ENCODE assay signal across 10 mouse cellular contexts in genomic region chr3:102763713-102764400, GRCm38 (mm10). TPM values are rescaled to one million over a fixed set of nuclear protein-coding genes. Genes with fewer than 3 reads are reported as not detected.
DNase-seq lines count a peak whose midpoint lies in the region; ATAC-seq lines count a peak whose summit lies in the region.
"Had no signal": no experiment of that assay in that cellular context is flagged by ENCODE, and none has a peak within 500 bp of the region (broad histone marks: within the 10 kb centered on the region; RNA-seq: fewer than 3 reads in every experiment).

No protein-coding gene starts in this region.

- peak; percentile 57 for DNase-seq in midbrain, embryonic 14.5 days
- DNase-seq in midbrain, embryonic 10.5 days (ENCODE audit: low spot score), result no peak
- DNase-seq in embryonic facial prominence, embryonic 14.5 days (ENCODE audit: low spot score), result peak; percentile 23
- DNase-seq in spleen, postnatal 36 days (ENCODE audit: low spot score in 2 of 2), result no peak
- DNase-seq in embryo, embryonic 11 days, result no peak
- no peak for DNase-seq in left cerebral cortex, adult 11 months (ENCODE audit: low spot score)

- H3K27me3 ChIP-seq in midbrain, embryonic 14.5 days (ENCODE audit: control insufficient read depth, insufficient read depth, low read length), result no peaks in the 10 kb centered on the region
- H3K27me3 ChIP-seq in midbrain, embryonic 10.5 days (ENCODE audit: low read depth, poor library complexity, severe bottlenecking), result no peaks in the 10 kb centered on the region
- no peaks in the 10 kb centered on the region for H3K27me3 ChIP-seq in embryonic facial prominence, embryonic 14.5 days (replicated peaks; ENCODE audit: control insufficient read depth, insufficient read depth, low read length)
- no peaks in the 10 kb centered on the region for H3K27me3 ChIP-seq in heart, embryonic 16.5 days (ENCODE audit: control insufficient read depth, insufficient read depth, low read length)
- H3K27me3 ChIP-seq in neural tube, embryonic 13.5 days, result no peaks in the 10 kb centered on the region
- H3K27me3 ChIP-seq: liver, embryonic 15.5 days had no signal

- 38% methylated on average over 10 of the region's 10 CpGs for WGBS in midbrain, embryonic 14.5 days
- WGBS in midbrain, embryonic 10.5 days, result 47% methylated on average over 10 of the region's 10 CpGs
- WGBS in embryonic facial prominence, embryonic 14.5 days, result 34% methylated on average over 10 of the region's 10 CpGs
- 29% methylated on average over 10 of the region's 10 CpGs for WGBS in heart, embryonic 16.5 days
- 48% methylated on average over 10 of the region's 10 CpGs for WGBS in neural tube, embryonic 13.5 days

- H3K4me1 ChIP-seq in midbrain, embryonic 14.5 days (ENCODE audit: control insufficient read depth, insufficient read depth, low read length), result peaks cover 7% of the 10 kb centered on the region; the same call in 1 of the 2 replicates
- peaks cover 15% of the 10 kb centered on the region for H3K4me1 ChIP-seq in midbrain, embryonic 10.5 days
- H3K4me1 ChIP-seq in embryonic facial prominence, embryonic 14.5 days (ENCODE audit: control insufficient read depth, insufficient read depth, low read length), result peaks cover 6% of the 10 kb centered on the region; the same call in 1 of the 2 replicates
- H3K4me1 ChIP-seq in heart, embryonic 16.5 days (ENCODE audit: control insufficient read depth, insufficient read depth, low read length), result peaks cover 11% of the 10 kb centered on the region
- H3K4me1 ChIP-seq in neural tube, embryonic 13.5 days (replicated peaks), result peaks cover 24% of the 10 kb centered on the region
- H3K4me1 ChIP-seq: liver, embryonic 15.5 days had no signal

- H3K27ac ChIP-seq in midbrain, embryonic 14.5 days (replicated peaks; ENCODE audit: low read depth, low read length), result peak overlapping the region; percentile 58
- no peak overlapping the region; the same call in 1 of the 2 replicates for H3K27ac ChIP-seq in midbrain, embryonic 10.5 days (replicated peaks)
- H3K27ac ChIP-seq in embryonic facial prominence, embryonic 14.5 days (replicated peaks; ENCODE audit: low read depth, low read length), result no peak overlapping the region; the same call in 1 of the 2 replicates
- H3K27ac ChIP-seq in heart, embryonic 16.5 days (ENCODE audit: low read length), result peak overlapping the region; percentile 50; the same call in 1 of the 2 replicates
- H3K27ac ChIP-seq in neural tube, embryonic 13.5 days (replicated peaks), result peak overlapping the region; percentile 75
- H3K27ac ChIP-seq: liver, embryonic 15.5 days had no signal

- peaks cover 32% of the 10 kb centered on the region for H3K36me3 ChIP-seq in midbrain, embryonic 14.5 days (ENCODE audit: control insufficient read depth, insufficient read depth, low read length)
- peaks cover 57% of the 10 kb centered on the region for H3K36me3 ChIP-seq in midbrain, embryonic 10.5 days
- H3K36me3 ChIP-seq in embryonic facial prominence, embryonic 14.5 days (ENCODE audit: control insufficient read depth, insufficient read depth, low read length), result peaks cover 18% of the 10 kb centered on the region; the same call in 1 of the 2 replicates
- peaks cover 37% of the 10 kb centered on the region; the same call in 1 of the 2 replicates for H3K36me3 ChIP-seq in heart, embryonic 16.5 days (ENCODE audit: control insufficient read depth, insufficient read depth)
- peaks cover 45% of the 10 kb centered on the region for H3K36me3 ChIP-seq in neural tube, embryonic 13.5 days
- H3K36me3 ChIP-seq: liver, embryonic 15.5 days had no signal

- 0 out of 2 replicates have a peak overlapping the region, but pooled peaks have one; percentile 4 for H3K4me2 ChIP-seq in midbrain, embryonic 14.5 days (ENCODE audit: low read length)
- H3K4me2 ChIP-seq in embryonic facial prominence, embryonic 14.5 days (ENCODE audit: low read depth, low read length), result no peak overlapping the region
- peak overlapping the region; percentile 18; the same call in 1 of the 2 replicates for H3K4me2 ChIP-seq in heart, embryonic 16.5 days (ENCODE audit: low read depth, low read length)
- H3K4me2 ChIP-seq in neural tube, embryonic 13.5 days, result no peak overlapping the region
- H3K4me2 ChIP-seq: liver, embryonic 15.5 days had no signal

- no peak overlapping the region for H3K4me3 ChIP-seq in midbrain, embryonic 14.5 days (replicated peaks; ENCODE audit: low read depth, low read length)
- H3K4me3 ChIP-seq in midbrain, embryonic 10.5 days, result no peak overlapping the region
- H3K4me3 ChIP-seq in embryonic facial prominence, embryonic 14.5 days (ENCODE audit: low read depth, low read length), result no peak overlapping the region
- no peak overlapping the region for H3K4me3 ChIP-seq in heart, embryonic 16.5 days (ENCODE audit: low read length)
- H3K4me3 ChIP-seq in neural tube, embryonic 13.5 days, result no peak overlapping the region
- H3K4me3 ChIP-seq: liver, embryonic 15.5 days had no signal

- ATAC-seq in midbrain, embryonic 14.5 days (ENCODE audit: low FRiP score, low TSS enrichment), result no peak; the same call in 1 of the 2 replicates
- ATAC-seq in embryonic facial prominence, embryonic 14.5 days (ENCODE audit: low read depth), result no peak
- ATAC-seq in heart, embryonic 16.5 days (replicated peaks; ENCODE audit: extremely low read depth, insufficient read depth, low FRiP score), result peak; percentile 55; the same call in 1 of the 2 replicates
- ATAC-seq in neural tube, embryonic 13.5 days (ENCODE audit: low read depth), result peak; percentile 67; the same call in 1 of the 2 replicates
- ATAC-seq: Patski had no signal

- no peak overlapping the region; the same call in 1 of the 2 replicates for H3K9ac ChIP-seq in midbrain, embryonic 14.5 days (replicated peaks; ENCODE audit: low read length)
- H3K9ac ChIP-seq in embryonic facial prominence, embryonic 14.5 days (ENCODE audit: low read depth, low read length), result 0 out of 2 replicates have a peak overlapping the region, but pooled peaks have one; percentile 19
- H3K9ac ChIP-seq in heart, embryonic 16.5 days (ENCODE audit: low read length), result peak overlapping the region; percentile 38
- H3K9ac ChIP-seq in neural tube, embryonic 13.5 days, result peak overlapping the region; percentile 39; the same call in 1 of the 2 replicates
- H3K9ac ChIP-seq: liver, embryonic 15.5 days had no signal

- no peaks in the 10 kb centered on the region for H3K9me3 ChIP-seq in midbrain, embryonic 14.5 days (ENCODE audit: control insufficient read depth, low read length)
- H3K9me3 ChIP-seq in midbrain, embryonic 10.5 days (replicated peaks), result no peaks in the 10 kb centered on the region
- no peaks in the 10 kb centered on the region for H3K9me3 ChIP-seq in embryonic facial prominence, embryonic 14.5 days (ENCODE audit: control insufficient read depth, low read length)
- H3K9me3 ChIP-seq in heart, embryonic 16.5 days (replicated peaks; ENCODE audit: control insufficient read depth, low read length), result no peaks in the 10 kb centered on the region
- H3K9me3 ChIP-seq in neural tube, embryonic 13.5 days, result no peaks in the 10 kb centered on the region
- H3K9me3 ChIP-seq: liver, embryonic 15.5 days had no signal

RNA-seq across cellular contexts. Expression of gene Tshb, which starts 18.7 kb away (rescaled TPM):
- 0.32 and 0.72 TPM in 2 replicates for polyA plus RNA-seq in midbrain, embryonic 14.5 days (2014; fragmentation: Nextera tagmentation; extraction: Ambion mirVana)
- 0.09 and 0.12 TPM in 2 replicates for polyA plus RNA-seq in midbrain, embryonic 10.5 days (2016; fragmentation: Nextera tagmentation; extraction: Ambion mirVana)
- 1.9 and 4.3 TPM in 2 replicates for polyA plus RNA-seq in embryonic facial prominence, embryonic 14.5 days (2014; fragmentation: Nextera tagmentation; extraction: Ambion mirVana)
- 0.11 TPM in 1 of 2 replicates, not detected in the other for polyA plus RNA-seq in heart, embryonic 16.5 days (2015; fragmentation: Nextera tagmentation; extraction: Ambion mirVana)
- 0.04 and 0.72 TPM in 2 replicates for polyA plus RNA-seq in neural tube, embryonic 13.5 days (2015; fragmentation: Nextera tagmentation; extraction: Ambion mirVana)
- polyA plus RNA-seq: liver, embryonic 15.5 days; Patski had no signal

RNA-seq across cellular contexts. Expression of gene Tspan2, which starts 29.5 kb away (rescaled TPM):
- 10.4 and 10.5 TPM in 2 replicates for polyA plus RNA-seq in midbrain, embryonic 14.5 days (2014; fragmentation: Nextera tagmentation; extraction: Ambion mirVana)
- 9.0 and 10.5 TPM in 2 replicates for polyA plus RNA-seq in midbrain, embryonic 10.5 days (2016; fragmentation: Nextera tagmentation; extraction: Ambion mirVana)
- polyA plus RNA-seq in embryonic facial prominence, embryonic 14.5 days (2014; fragmentation: Nextera tagmentation; extraction: Ambion mirVana), result 8.4 and 10.1 TPM in 2 replicates
- 27.8 and 27.9 TPM in 2 replicates for polyA plus RNA-seq in heart, embryonic 16.5 days (2015; fragmentation: Nextera tagmentation; extraction: Ambion mirVana)
- polyA plus RNA-seq in neural tube, embryonic 13.5 days (2015; fragmentation: Nextera tagmentation; extraction: Ambion mirVana), result 10.6 and 10.7 TPM in 2 replicates

Comparison
In these comparisons a context has a peak if more than half of its experiments do, and no peak if none do; other contexts are left out.
1. DNase-seq: peak in midbrain, embryonic 14.5 days (single experiment) and embryonic facial prominence, embryonic 14.5 days (single experiment); none in midbrain, embryonic 10.5 days (single experiment), spleen, postnatal 36 days (0 of 2), embryo, embryonic 11 days (single experiment) and left cerebral cortex, adult 11 months (single experiment).
2. H3K27ac ChIP-seq: peak in midbrain, embryonic 14.5 days (single experiment), heart, embryonic 16.5 days (single experiment) and neural tube, embryonic 13.5 days (single experiment); none in midbrain, embryonic 10.5 days (single experiment) and embryonic facial prominence, embryonic 14.5 days (single experiment).
3. ATAC-seq: peak in heart, embryonic 16.5 days (single experiment) and neural tube, embryonic 13.5 days (single experiment); none in midbrain, embryonic 14.5 days (single experiment) and embryonic facial prominence, embryonic 14.5 days (single experiment).
4. H3K4me2 ChIP-seq: peak in midbrain, embryonic 14.5 days (single experiment) and heart, embryonic 16.5 days (single experiment); none in embryonic facial prominence, embryonic 14.5 days (single experiment) and neural tube, embryonic 13.5 days (single experiment).